Mouse (Mus musculus) adrenal gland, postnatal 4 days (tissue): ENCODE results near the gene Gcnt7. TPM values are rescaled to one million over a fixed set of nuclear protein-coding genes. Genes with fewer than 3 reads are reported as not detected.

Experiments
- DNase-seq, 2 experiments: peaks; one replicate each; pipeline ENCODE4 v3.0.0; 2021 to 2022; ENCODE audit warnings: low spot score in 2 of 2, mixed read lengths in 2 of 2
- total RNA-seq, 2 experiments: library from RNA; stranded (reverse); gene quantifications; 2 replicates each; pipeline ENCODE4 v1.2.3; 2021

Gene Gcnt7
- total RNA-seq, 2 experiments from 2014 or later = not detected

GRCm38 (mm10) chr2:172406173-172406572 lies 52.2 kb downstream of the Gcnt7 start:
- no peak for DNase-seq

GRCm38 (mm10) chr2:172405011-172405410 lies 53.4 kb downstream of the Gcnt7 start:
- DNase-seq = no peak

- no peak for DNase-seq
Observed at GRCm38 (mm10) chr2:172404239-172404638, 54.2 kb downstream of the Gcnt7 start.

GRCm38 (mm10) chr2:172401116-172401825 lies 57.1 kb downstream of the Gcnt7 start:
- DNase-seq = no peak

Other genes with a start within 250 kb of the Gcnt7 start
- gene Mc3r, start 210.1 kb downstream of the Gcnt7 start, total RNA-seq = not detected
- gene Fam210b, start 113.0 kb downstream of the Gcnt7 start, total RNA-seq = 10 to 100 TPM; 28.4 to 33.2 TPM
- 10 to 100 TPM; 22.4 to 22.6 TPM for gene Aurka, start 88.1 kb downstream of the Gcnt7 start, total RNA-seq
- gene Cstf1, start 87.9 kb downstream of the Gcnt7 start, total RNA-seq = 10 to 100 TPM; 38.5 to 41.5 TPM
- under 1 TPM; 0.22 to 0.25 TPM for gene Cass4, start 64.8 kb downstream of the Gcnt7 start, total RNA-seq
- 10 to 100 TPM; 73.0 to 73.2 TPM for gene Rtf2, start 18.0 kb downstream of the Gcnt7 start, total RNA-seq
- gene Fam209, start 13.9 kb upstream of the Gcnt7 start, total RNA-seq = under 1 TPM in 1 of 2 experiments, not detected in 1; 0.92 TPM
- under 1 TPM in 1 of 2 experiments, not detected in 1; 0.11 TPM for gene Tfap2c, start 91.0 kb upstream of the Gcnt7 start, total RNA-seq